Mouse (Mus musculus) liver, adult 2 months (tissue): ENCODE measurements around the gene Cdan1. TPM values are rescaled to one million over a fixed set of nuclear protein-coding genes. Genes with fewer than 3 reads are reported as not detected.
"Not testable (repeated sequence)": the region's sequence is repeated elsewhere in the genome, so short reads cannot be mapped to it uniquely, and the experiment has no call there.

Experiments used
- DNase-seq: peaks from one replicate; pipeline ENCODE4 v3.0.0-alpha.2; 2011; ENCODE audit warnings: low read depth, low spot score; ENCODE audit errors: extremely low read depth
- H3K27ac ChIP-seq: fragments of 200-500 bp; replicated peaks from 2 replicates; pipeline ENCODE4 v1.5.1; 2012; ENCODE audit warnings: low read depth, mild to moderate bottlenecking, control low read depth, inconsistent platforms, low read length; ENCODE audit not compliant: insufficient read depth
- H3K27me3 ChIP-seq: fragments of 200-500 bp; 2 replicates; pipeline ENCODE4 v1.6.1; 2012; ENCODE audit warnings: mild to moderate bottlenecking, moderate library complexity, low read length, inconsistent platforms; ENCODE audit not compliant: control insufficient read depth, insufficient read depth
- H3K36me3 ChIP-seq: fragments of 200-500 bp; 2 replicates; pipeline ENCODE4 v1.6.1; 2012; ENCODE audit warnings: low read length, inconsistent platforms; ENCODE audit not compliant: control insufficient read depth, insufficient read depth
- H3K4me1 ChIP-seq: fragments of 200-500 bp; 2 replicates; pipeline ENCODE4 v1.6.1; 2011; ENCODE audit warnings: low read length; ENCODE audit not compliant: control insufficient read depth, insufficient read depth
- H3K4me3 ChIP-seq: fragments of 200-500 bp; 2 replicates; pipeline ENCODE4 v1.5.1; 2011; ENCODE audit warnings: low read depth, mild to moderate bottlenecking, control low read depth, low read length, moderate library complexity; ENCODE audit not compliant: insufficient read depth
- H3K79me2 ChIP-seq: fragments of 200-500 bp; 2 replicates; pipeline ENCODE4 v1.6.1; 2012; ENCODE audit warnings: inconsistent platforms, mild to moderate bottlenecking, low read length, moderate library complexity; ENCODE audit not compliant: control insufficient read depth, insufficient read depth
- H3K9ac ChIP-seq: fragments of 200-500 bp; 2 replicates; pipeline ENCODE4 v1.6.1; 2012; ENCODE audit warnings: low read depth, mild to moderate bottlenecking, control low read depth, inconsistent platforms, low read length
- CTCF ChIP-seq: fragments of 200-500 bp; IDR thresholded peaks from 2 replicates; pipeline ENCODE4 v1.5.1; 2011; ENCODE audit warnings: low read depth, low read length, control low read depth
- POLR2A ChIP-seq: fragments of 200-500 bp; IDR thresholded peaks from 2 replicates; pipeline ENCODE4 v1.6.1; 2011; ENCODE audit warnings: low read length, control low read depth; ENCODE audit not compliant: insufficient read depth; ENCODE audit errors: extremely low read depth
- WGBS: fragments of 180-500 bp; shearing (Covaris S2); methylation state at CpG from one replicate; pipeline ENCODE4 v1.1.7; 2018; 5-methylcytosine and 5-hydroxymethylcytosine counted together
- polyA plus RNA-seq: library from polyadenylated mRNA; depleted of rRNA; stranded (reverse); fragments of >200 nt; gene quantifications from 2 replicates; pipeline ENCODE4 v1.2.3, GENCODE M21; 2012
- total RNA-seq: library from RNA; depleted of rRNA; stranded (reverse); fragments of >200 nt; gene quantifications from 2 replicates; pipeline ENCODE4 v1.2.3, GENCODE M21; 2014

The Cdan1 gene
- total and polyA plus RNA-seq, 2 experiments = 3.4 to 7.7 TPM

DNA sequence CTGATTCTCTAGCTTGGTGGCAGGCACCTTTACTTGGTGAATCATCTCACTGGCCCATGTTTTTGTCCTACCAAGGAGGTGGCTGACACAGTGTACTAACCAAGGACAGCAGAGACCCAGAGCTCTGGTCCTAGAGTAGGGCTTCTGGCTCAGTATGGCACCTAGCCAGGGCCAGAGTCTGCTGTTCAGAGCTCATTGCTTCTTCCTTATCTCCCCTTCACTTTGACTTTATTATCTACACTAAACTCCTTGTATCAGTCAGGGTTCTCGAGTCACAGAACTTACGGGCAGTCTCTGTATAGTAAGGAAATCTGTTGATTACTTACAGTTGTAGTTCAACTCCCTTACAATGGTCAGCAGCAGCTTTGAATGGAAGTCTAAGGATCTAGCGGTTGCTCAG, 139.0 kb downstream of the Cdan1 start:
- TF ChIP-seq POLR2A = no peak
- no peak for TF ChIP-seq CTCF
- Histone ChIP-seq H3K27me3 (no peaks in the 10 kb centered on the region), H3K36me3 (peaks cover under 1% of the 10 kb centered on the region), H3K4me1 (no peaks in the 10 kb centered on the region), H3K9ac (no peak overlapping the region), H3K4me3 (no peak overlapping the region), H3K79me2 (no peaks in the 10 kb centered on the region), H3K27ac (no peak overlapping the region)
- DNase-seq = no peak
- WGBS = 76% methylated on average over 3 of the region's 3 CpGs

GRCm38 (mm10) chr2:120710154-120710553, 139.8 kb downstream of the Cdan1 start:
- no peak for DNase-seq
- WGBS = 92% methylated on average over 3 of the region's 3 CpGs
- TF ChIP-seq CTCF (no peak), POLR2A (no peak)
- H3K4me3 ChIP-seq = no peak overlapping the region
- H3K27me3 ChIP-seq = no peaks in the 10 kb centered on the region
- H3K36me3 ChIP-seq = no peaks in the 10 kb centered on the region; the same call in 1 of the 2 replicates
- no peak overlapping the region for H3K27ac ChIP-seq
- H3K79me2 ChIP-seq = no peaks in the 10 kb centered on the region
- no peaks in the 10 kb centered on the region for H3K4me1 ChIP-seq
- no peak overlapping the region for H3K9ac ChIP-seq

GRCm38 (mm10) chr2:120707041-120707440, 142.9 kb downstream of the Cdan1 start:
- DNase-seq = no peak
- Histone ChIP-seq H3K27me3 (no peaks in the 10 kb centered on the region), H3K79me2 (no peaks in the 10 kb centered on the region), H3K36me3 (no peaks in the 10 kb centered on the region), H3K27ac (no peak overlapping the region), H3K4me3 (no peak overlapping the region), H3K9ac (no peak overlapping the region), H3K4me1 (no peaks in the 10 kb centered on the region)
- TF ChIP-seq POLR2A (no peak), CTCF (no peak)

DNA sequence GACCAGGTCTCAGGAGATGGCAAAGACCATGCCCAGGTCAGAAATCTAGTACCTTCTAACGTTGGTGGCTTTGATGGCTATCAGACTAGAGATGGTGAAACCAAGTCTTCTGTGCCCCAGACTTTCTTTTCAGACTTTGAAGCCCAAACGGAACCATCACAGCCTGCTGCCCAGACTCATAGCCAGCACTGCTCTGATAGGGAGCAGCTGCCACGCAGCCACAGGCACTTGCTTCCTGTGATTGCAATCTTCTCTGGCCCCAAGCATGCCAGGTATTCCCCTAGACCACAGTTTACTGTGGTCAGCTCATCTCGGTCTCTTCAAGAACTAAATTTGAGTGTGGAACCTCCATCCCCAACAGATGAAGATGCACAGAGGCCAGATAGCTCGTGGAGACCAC, 147.3 kb downstream of the Cdan1 start:
- no peak overlapping the region for H3K9ac ChIP-seq
- H3K4me1 ChIP-seq = no peaks in the 10 kb centered on the region
- WGBS = 75% methylated on average over 5 of the region's 5 CpGs
- H3K27ac ChIP-seq = no peak overlapping the region
- TF ChIP-seq POLR2A = no peak
- TF ChIP-seq CTCF = no peak
- no peaks in the 10 kb centered on the region for H3K27me3 ChIP-seq
- no peaks in the 10 kb centered on the region for H3K79me2 ChIP-seq
- no peaks in the 10 kb centered on the region for H3K36me3 ChIP-seq
- no peak for DNase-seq
- H3K4me3 ChIP-seq = no peak overlapping the region

GRCm38 (mm10) chr2:120700379-120700885, 149.5 kb downstream of the Cdan1 start:
- WGBS = 90% methylated on average over 3 of the region's 3 CpGs
- H3K27me3 ChIP-seq = no peaks in the 10 kb centered on the region
- no peak overlapping the region for H3K9ac ChIP-seq
- no peak for DNase-seq
- no peaks in the 10 kb centered on the region for H3K36me3 ChIP-seq
- H3K4me1 ChIP-seq = no peaks in the 10 kb centered on the region
- TF ChIP-seq CTCF (no peak), POLR2A (no peak)
- no peak overlapping the region for H3K27ac ChIP-seq
- no peak overlapping the region for H3K4me3 ChIP-seq
- no peaks in the 10 kb centered on the region for H3K79me2 ChIP-seq

DNA sequence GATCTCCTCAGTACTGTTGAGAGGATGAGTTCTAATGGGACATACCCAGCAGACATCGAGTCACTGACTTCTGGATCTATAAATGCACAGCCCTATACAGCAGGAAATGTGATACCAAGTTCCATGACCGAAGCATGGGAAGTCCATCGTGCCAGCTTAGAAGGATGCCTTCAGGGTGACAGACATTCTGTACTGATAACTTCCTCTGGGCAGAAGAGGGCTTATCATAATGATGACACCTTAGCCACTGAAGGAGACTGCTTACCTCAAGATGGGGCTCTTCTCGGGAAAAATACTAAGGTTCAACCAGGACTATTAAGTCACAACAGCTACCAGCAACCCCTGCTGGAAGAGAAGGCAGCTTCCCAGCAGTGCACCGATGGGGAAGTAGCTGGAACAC, 152.2 kb downstream of the Cdan1 start:
- no peak for TF ChIP-seq CTCF
- TF ChIP-seq POLR2A = no peak
- Histone ChIP-seq H3K79me2 (no peaks in the 10 kb centered on the region), H3K4me3 (no peak overlapping the region), H3K27me3 (no peaks in the 10 kb centered on the region), H3K9ac (no peak overlapping the region), H3K27ac (no peak overlapping the region), H3K4me1 (no peaks in the 10 kb centered on the region), H3K36me3 (no peaks in the 10 kb centered on the region)
- 86% methylated on average over 5 of the region's 5 CpGs for WGBS
- DNase-seq = no peak

DNA sequence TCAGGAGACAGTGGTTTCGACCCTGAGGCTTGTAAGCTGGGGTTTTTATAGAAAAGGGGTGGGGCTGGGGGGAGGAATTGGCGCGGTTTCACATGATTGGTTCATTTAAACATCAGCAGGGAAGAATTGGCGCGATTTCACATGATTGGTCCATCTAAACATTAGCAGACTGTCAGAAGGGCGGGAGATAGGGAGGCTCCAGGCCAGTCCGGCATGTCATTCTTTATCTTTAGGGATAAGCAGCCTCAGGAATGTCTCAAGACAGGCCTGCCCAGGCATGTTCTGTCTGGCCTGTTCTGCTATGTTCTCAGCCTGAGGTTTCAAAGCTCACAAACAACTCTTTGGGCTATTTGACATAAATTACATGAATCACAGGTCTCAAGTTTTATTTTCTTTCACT, 168.8 kb downstream of the Cdan1 start:
- H3K27me3 ChIP-seq, H3K4me1 ChIP-seq, DNase-seq, H3K9ac ChIP-seq, H3K79me2 ChIP-seq, H3K36me3 ChIP-seq, H3K4me3 ChIP-seq, H3K27ac ChIP-seq: not testable (repeated sequence)
- 92% methylated on average over 7 of the region's 7 CpGs for WGBS
